Mouse (Mus musculus) forebrain, embryonic 12.5 days (tissue): ENCODE results near the gene Slc17a4. TPM values are rescaled to one million over a fixed set of nuclear protein-coding genes. Genes with fewer than 3 reads are reported as not detected.

Experiments used
- ATAC-seq: fragments of 200-750 bp; cut with Nextera tagmentation; 2 replicates; pipeline ENCODE4 v1.8.0; 2017; ENCODE audit warnings: moderate TSS enrichment; ENCODE audit not compliant: low FRiP score
- H3K27ac ChIP-seq: fragments of 300-500 bp; sonication (generic); 2 replicates; pipeline ENCODE4 v1.5.1; 2016; ENCODE audit warnings: mild to moderate bottlenecking
- H3K27me3 ChIP-seq: fragments of 300-500 bp; sonication (generic); 2 replicates; pipeline ENCODE4 v1.6.1; 2016; ENCODE audit warnings: mild to moderate bottlenecking
- H3K36me3 ChIP-seq: fragments of 300-500 bp; sonication (generic); replicated peaks from 2 replicates; pipeline ENCODE4 v1.6.1; 2016; ENCODE audit warnings: mild to moderate bottlenecking
- H3K4me1 ChIP-seq: fragments of 300-500 bp; sonication (generic); 2 replicates; pipeline ENCODE4 v1.6.1; 2016
- H3K4me2 ChIP-seq: fragments of 300-500 bp; sonication (generic); 2 replicates; pipeline ENCODE4 v1.6.1; 2016; ENCODE audit warnings: mild to moderate bottlenecking, moderate library complexity
- H3K4me3 ChIP-seq: fragments of 300-500 bp; sonication (generic); replicated peaks from 2 replicates; pipeline ENCODE4 v1.5.1; 2016; ENCODE audit warnings: mild to moderate bottlenecking
- H3K9ac ChIP-seq: fragments of 300-500 bp; sonication (generic); 2 replicates; pipeline ENCODE4 v1.6.1; 2016; ENCODE audit warnings: mild to moderate bottlenecking
- H3K9me3 ChIP-seq: fragments of 300-500 bp; sonication (generic); 2 replicates; pipeline ENCODE4 v1.6.1; 2016
- WGBS: fragments of 180-500 bp; shearing (Covaris S2); methylation state at CpG from one replicate; pipeline ENCODE4 v1.1.7; 2016; 5-methylcytosine and 5-hydroxymethylcytosine counted together
- microRNA-seq: library from miRNA; unstranded; fragments of <30 nt; microRNA quantifications from one replicate; pipeline ENCODE4, GENCODE M21; 2017
- polyA plus RNA-seq: library from polyadenylated mRNA; unstranded; fragments of >200 nt; fragmentation: Nextera tagmentation; extraction: Ambion mirVana; gene quantifications from 2 replicates; pipeline ENCODE4 v1.2.1, GENCODE M21; 2016

The Slc17a4 gene
- polyA plus RNA-seq, 1 experiment from 2014 or later: not detected

DNA sequence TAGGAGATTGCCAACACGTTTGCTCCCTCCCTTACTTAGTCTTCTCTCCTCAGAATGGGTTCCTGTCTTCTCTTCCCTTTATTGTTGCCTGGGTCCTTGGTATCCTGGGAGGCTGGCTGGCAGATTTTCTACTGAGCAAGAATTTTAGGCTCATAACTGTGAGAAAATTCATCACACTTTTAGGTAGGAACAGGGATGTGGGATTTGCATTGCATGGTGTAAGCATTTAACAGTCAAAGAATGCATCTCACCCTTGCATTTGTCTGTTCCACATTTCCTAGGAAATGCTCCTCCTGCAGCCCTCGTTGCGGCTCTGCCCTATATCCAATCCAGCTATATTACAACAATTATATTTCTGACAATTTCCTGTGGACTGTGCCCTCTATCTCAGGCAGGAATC, 58.4 kb downstream of the Slc17a4 start:
- no peak overlapping the region for H3K4me2 ChIP-seq
- ATAC-seq: no peak

DNA sequence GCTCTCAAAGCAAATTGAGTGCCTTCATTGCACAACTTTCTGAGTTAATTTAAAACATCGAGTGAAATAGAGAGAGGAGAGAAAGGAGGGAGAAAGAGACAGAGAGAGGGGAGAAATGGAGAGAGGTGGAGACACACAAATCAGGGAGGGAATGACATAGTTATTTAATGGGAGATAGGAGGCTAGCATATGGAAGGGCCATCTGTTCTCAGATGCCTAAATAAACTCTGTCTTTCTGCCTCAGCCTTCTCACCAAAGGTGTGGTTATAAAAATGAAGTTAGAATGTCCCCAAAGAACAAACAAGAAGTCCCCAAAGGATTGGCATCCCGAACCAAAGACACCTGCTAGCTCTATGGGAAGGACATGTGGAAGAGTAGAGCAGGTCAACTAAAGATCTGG, 65.5 kb downstream of the Slc17a4 start:
- Histone ChIP-seq H3K9me3 (no peaks in the 10 kb centered on the region), H3K36me3 (no peaks in the 10 kb centered on the region), H3K27me3 (no peaks in the 10 kb centered on the region), H3K4me1 (no peaks in the 10 kb centered on the region), H3K27ac (no peak overlapping the region), H3K9ac (no peak overlapping the region), H3K4me3 (no peak overlapping the region), H3K4me2 (no peak overlapping the region)
- WGBS: 95% methylated on average over 2 of the region's 2 CpGs
- no peak for ATAC-seq

More for the DNA sequence above, 58.4 kb downstream of the Slc17a4 start:
- 75% methylated on average over 3 of the region's 3 CpGs for WGBS
- no peak overlapping the region for H3K4me3 ChIP-seq
- no peak overlapping the region for H3K9ac ChIP-seq
- H3K36me3 ChIP-seq: no peaks in the 10 kb centered on the region
- no peaks in the 10 kb centered on the region for H3K27me3 ChIP-seq
- no peak overlapping the region for H3K27ac ChIP-seq
- H3K9me3 ChIP-seq: no peaks in the 10 kb centered on the region
- no peaks in the 10 kb centered on the region for H3K4me1 ChIP-seq

Small RNA genes within 50 kb of the gene (microRNA-seq; reads per million reads assigned to microRNA genes)
- gene Gm44344: not detected

Other genes with a start within 250 kb of the Slc17a4 start
- 1.4 and 1.6 TPM in 2 replicates for gene Hist1h2ac, start 231.1 kb downstream of the Slc17a4 start, polyA plus RNA-seq
- gene Hist1h2bc, start 230.8 kb downstream of the Slc17a4 start, polyA plus RNA-seq: 34.6 and 36.5 TPM in 2 replicates
- not detected in 2 replicates for gene Hist1h1t, start 219.2 kb downstream of the Slc17a4 start, polyA plus RNA-seq
- 6.1 and 9.8 TPM in 2 replicates for gene Hist1h4c, start 216.6 kb downstream of the Slc17a4 start, polyA plus RNA-seq
- gene Hfe, start 204.2 kb downstream of the Slc17a4 start, polyA plus RNA-seq: 2.0 and 2.5 TPM in 2 replicates
- 15.2 and 15.9 TPM in 2 replicates for gene Hist1h1c, start 176.2 kb downstream of the Slc17a4 start, polyA plus RNA-seq
- gene Hist1h3c, start 169.4 kb downstream of the Slc17a4 start, polyA plus RNA-seq: 11.1 and 13.8 TPM in 2 replicates
- gene Hist1h2bb, start 168.3 kb downstream of the Slc17a4 start, polyA plus RNA-seq: 2.2 and 3.5 TPM in 2 replicates
- 59.9 and 73.2 TPM in 2 replicates for gene Hist1h2ab, start 163.9 kb downstream of the Slc17a4 start, polyA plus RNA-seq
- gene Hist1h3b, start 162.7 kb downstream of the Slc17a4 start, polyA plus RNA-seq: 14.0 and 15.8 TPM in 2 replicates
- 5.3 and 8.2 TPM in 2 replicates for gene Hist1h4b, start 158.0 kb downstream of the Slc17a4 start, polyA plus RNA-seq
- 0.88 TPM in 1 of 2 replicates, not detected in the other for gene Hist1h4a, start 153.8 kb downstream of the Slc17a4 start, polyA plus RNA-seq
- gene Hist1h3a, start 152.6 kb downstream of the Slc17a4 start, polyA plus RNA-seq: 5.1 and 5.2 TPM in 2 replicates
- 3.3 and 4.0 TPM in 2 replicates for gene Hist1h1a, start 151.3 kb downstream of the Slc17a4 start, polyA plus RNA-seq
- 0.18 TPM in 1 of 2 replicates, not detected in the other for gene Trim38, start 145.1 kb downstream of the Slc17a4 start, polyA plus RNA-seq
- not detected in 2 replicates for gene Slc17a2, start 108.0 kb downstream of the Slc17a4 start, polyA plus RNA-seq
- not detected in 2 replicates for gene Slc17a3, start 75.6 kb downstream of the Slc17a4 start, polyA plus RNA-seq
- not detected in 2 replicates for gene Slc17a1, start 47.3 kb downstream of the Slc17a4 start, polyA plus RNA-seq
- gene Hist1h2ba, start 19.1 kb upstream of the Slc17a4 start, polyA plus RNA-seq: not detected in 2 replicates
- not detected in 2 replicates for gene Hist1h2aa, start 19.5 kb upstream of the Slc17a4 start, polyA plus RNA-seq
- 1.5 and 1.9 TPM in 2 replicates for gene Scgn, start 76.2 kb upstream of the Slc17a4 start, polyA plus RNA-seq